Mouse (Mus musculus): ENCODE results near the gene Gpr55.

Gpr55 gene

GRCm38 (mm10) chr1:85916830-85917450 lies 43.9 kb downstream of the Gpr55 start:
- in situ Hi-C loops (cut with MboI), result no loop called here

GRCm38 (mm10) chr1:85915890-85916289 lies 44.9 kb downstream of the Gpr55 start:
- in situ Hi-C loops (cut with MboI), result no loop called here

- in situ Hi-C loops (cut with MboI), result no loop called here
These were observed 47.6 kb downstream of the Gpr55 start for GRCm38 (mm10) chr1:85913078-85913755.

GRCm38 (mm10) chr1:85908754-85909590 lies 51.8 kb downstream of the Gpr55 start:
- in situ Hi-C loops (cut with MboI), result no loop called here

GRCm38 (mm10) chr1:85906892-85907291 lies 53.9 kb downstream of the Gpr55 start:
- in situ Hi-C loops (cut with MboI), result no loop called here

GRCm38 (mm10) chr1:85902108-85902561 lies 58.7 kb downstream of the Gpr55 start:
- in situ Hi-C loops (cut with MboI), result no loop called here

GRCm38 (mm10) chr1:85901516-85902107 lies 59.2 kb downstream of the Gpr55 start:
- in situ Hi-C loops (cut with MboI), result no loop called here

GRCm38 (mm10) chr1:85900521-85901333 lies 60.1 kb downstream of the Gpr55 start:
- in situ Hi-C loops (cut with MboI), result no loop called here

- in situ Hi-C loops (cut with MboI), result no loop called here
These were observed 61.4 kb downstream of the Gpr55 start for GRCm38 (mm10) chr1:85899388-85899761.

GRCm38 (mm10) chr1:85898761-85899387 lies 61.9 kb downstream of the Gpr55 start:
- in situ Hi-C loops (cut with MboI), result no loop called here

GRCm38 (mm10) chr1:85897901-85898760 lies 62.7 kb downstream of the Gpr55 start:
- in situ Hi-C loops (cut with MboI), result no loop called here

GRCm38 (mm10) chr1:85896781-85897700 lies 63.8 kb downstream of the Gpr55 start:
- in situ Hi-C loops (cut with MboI), result no loop called here

- in situ Hi-C loops (cut with MboI), result no loop called here
These were observed 64.7 kb downstream of the Gpr55 start for GRCm38 (mm10) chr1:85896110-85896509.

GRCm38 (mm10) chr1:85895391-85895837 lies 65.4 kb downstream of the Gpr55 start:
- in situ Hi-C loops (cut with MboI), result no loop called here

- in situ Hi-C loops (cut with MboI), result no loop called here
These were observed 66.0 kb downstream of the Gpr55 start for GRCm38 (mm10) chr1:85894748-85895360.

GRCm38 (mm10) chr1:85894231-85894747 lies 66.5 kb downstream of the Gpr55 start, which contains the start of gene Itm2c:
Itm2c (plus strand) TSS chr1:85894281.
- in situ Hi-C loops (cut with MboI), result no loop called here

Data from mature B cell (primary cell).